Mouse (Mus musculus) liver, adult 2 months (tissue): ENCODE measurements around the gene Gipc2.

ENCODE experiments used
- CTCF ChIP-seq: fragments of 200-500 bp; IDR thresholded peaks from 2 replicates; pipeline ENCODE4 v1.5.1; 2011; ENCODE audit warnings: low read depth, low read length, control low read depth
- POLR2A ChIP-seq: fragments of 200-500 bp; IDR thresholded peaks from 2 replicates; pipeline ENCODE4 v1.6.1; 2011; ENCODE audit warnings: low read length, control low read depth; ENCODE audit not compliant: insufficient read depth; ENCODE audit errors: extremely low read depth

DNA sequence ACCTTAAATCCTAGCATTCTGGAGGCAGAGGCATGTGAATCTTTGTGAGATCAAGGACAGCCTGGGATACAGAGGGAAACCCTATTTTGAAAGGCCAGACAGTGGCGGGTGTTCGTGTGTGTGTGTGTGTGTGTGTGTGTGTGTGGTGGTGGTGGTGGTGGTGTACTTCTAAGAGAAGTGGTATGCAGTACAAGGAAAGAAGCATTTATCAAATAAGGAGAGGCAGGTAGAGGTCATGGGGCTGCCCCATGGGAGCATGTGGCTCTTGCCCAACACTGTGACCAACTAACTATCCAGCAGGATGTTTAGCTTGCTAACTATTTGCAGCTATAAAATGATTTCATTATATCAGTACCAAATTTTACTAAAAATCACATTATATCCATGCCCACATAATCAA is 35.6 kb upstream of the Gipc2 start:
- TF ChIP-seq CTCF (no peak), POLR2A (no peak)
